Mouse (Mus musculus) heart, adult 8-10 months (tissue): ENCODE measurements around the gene Otulin. TPM values are rescaled to one million over a fixed set of nuclear protein-coding genes. Genes with fewer than 3 reads are reported as not detected.

Experiments
- DNase-seq: peaks from one replicate; pipeline ENCODE4 v3.0.0; 2022; ENCODE audit warnings: low spot score
- total RNA-seq, 4 experiments: library from RNA; stranded (reverse); gene quantifications; 2 replicates each; pipeline ENCODE4 v1.2.4; 2022

Otulin gene
- total RNA-seq, 4 experiments from 2014 or later = 25.7 to 29.2 (median 27.6) TPM

- DNase-seq = no peak
Measured at GRCm38 (mm10) chr15:27550358-27550992, 80.0 kb downstream of the Otulin start.

DNA sequence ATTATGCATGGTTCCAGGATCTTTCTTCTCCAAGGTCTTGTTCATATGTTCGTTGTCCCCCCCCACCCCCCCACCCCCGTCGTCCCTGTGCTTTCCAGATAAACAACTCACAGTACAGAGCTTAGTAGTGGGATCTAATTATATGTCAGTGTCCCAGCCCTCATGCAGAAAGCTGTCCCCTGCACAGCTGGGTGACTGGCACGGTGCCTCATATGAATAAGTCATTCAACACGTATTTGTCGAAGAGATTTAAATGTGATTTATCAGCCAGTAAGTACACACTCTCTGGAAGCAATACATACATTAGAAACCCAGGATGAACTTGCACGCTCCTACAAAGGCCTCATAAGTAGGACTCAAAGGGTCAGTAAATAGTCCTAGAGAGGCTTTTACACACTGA, 80.6 kb downstream of the Otulin start:
- no peak for DNase-seq

GRCm38 (mm10) chr15:27549071-27549470, 81.4 kb downstream of the Otulin start:
- DNase-seq = no peak

DNA sequence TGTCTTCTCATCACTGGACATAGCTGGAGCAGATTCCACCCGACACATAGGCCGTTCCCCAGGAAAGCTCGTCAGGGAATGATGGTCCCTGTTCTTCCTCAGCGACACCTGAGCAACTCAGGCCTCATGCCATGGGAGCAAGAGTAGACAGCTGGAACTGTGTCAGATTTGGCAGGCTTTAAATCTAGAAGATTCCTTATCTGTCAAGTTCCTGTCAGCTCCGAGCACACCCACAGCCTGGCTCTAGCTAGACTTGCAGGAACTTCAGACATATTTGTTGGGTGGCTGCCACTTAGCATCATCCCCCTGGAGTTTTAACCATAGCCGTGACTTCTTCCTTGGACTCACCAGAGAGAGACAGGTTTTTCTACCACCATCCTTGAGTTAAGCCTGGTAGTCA, 82.4 kb downstream of the Otulin start:
- DNase-seq = no peak

- DNase-seq = no peak
Measured at GRCm38 (mm10) chr15:27545203-27545602, 85.3 kb downstream of the Otulin start.

- peak; percentile 72 for DNase-seq
Measured at GRCm38 (mm10) chr15:27539745-27540144, 90.7 kb downstream of the Otulin start.

DNA sequence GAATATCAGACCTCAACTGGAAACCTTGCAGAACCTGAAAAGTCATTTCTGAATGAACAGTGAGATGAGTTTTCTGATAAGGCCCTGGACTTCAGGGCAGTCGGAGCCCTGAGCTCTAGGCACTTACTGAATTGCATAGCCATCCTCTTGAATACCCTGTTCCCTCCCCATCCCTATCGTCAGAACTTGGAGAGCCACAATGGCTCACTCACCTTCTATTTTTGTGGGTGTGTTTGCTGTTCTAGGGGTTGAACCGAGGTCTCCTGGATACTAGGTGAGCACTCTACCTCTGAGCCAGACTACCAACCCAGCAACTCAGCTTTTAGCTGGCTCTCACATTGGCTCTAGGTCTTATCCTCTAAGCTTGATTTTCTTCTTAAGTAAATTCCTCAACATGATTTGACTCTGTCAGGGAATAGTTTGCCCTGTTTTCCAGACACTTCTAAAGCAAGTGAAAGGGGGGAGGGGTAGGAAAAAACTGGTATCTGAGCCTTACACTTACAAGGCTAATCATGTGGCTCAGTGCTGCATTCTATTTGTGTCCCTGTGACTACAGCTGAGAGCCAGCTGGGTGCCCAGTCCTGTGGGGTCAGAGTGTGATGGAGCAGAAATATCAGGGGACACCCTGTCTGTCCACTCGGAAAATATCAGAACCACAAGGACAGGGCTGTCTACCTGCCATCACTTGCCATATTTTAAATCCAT, 92.8 kb downstream of the Otulin start:
- peak; percentile 63 for DNase-seq

DNA sequence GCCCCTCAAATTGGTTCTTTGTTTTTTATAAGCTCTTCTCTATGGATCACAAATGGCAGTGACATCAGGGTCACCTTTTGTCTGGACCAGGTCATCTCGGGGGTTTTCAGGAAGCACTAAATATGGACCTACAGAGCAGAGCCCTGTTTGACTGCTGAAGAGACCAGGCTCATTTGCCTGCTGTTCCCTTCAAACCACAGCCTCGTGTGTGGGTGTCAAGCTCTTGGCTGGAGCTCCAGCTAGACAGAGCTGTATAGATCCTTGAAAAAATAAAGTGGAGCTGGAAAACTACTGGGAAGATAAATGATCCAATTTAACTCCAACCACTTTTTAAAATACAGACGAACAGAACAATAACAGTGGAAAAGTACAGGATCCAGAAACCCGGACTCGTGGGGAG, 93.7 kb downstream of the Otulin start:
- no peak for DNase-seq

DNA sequence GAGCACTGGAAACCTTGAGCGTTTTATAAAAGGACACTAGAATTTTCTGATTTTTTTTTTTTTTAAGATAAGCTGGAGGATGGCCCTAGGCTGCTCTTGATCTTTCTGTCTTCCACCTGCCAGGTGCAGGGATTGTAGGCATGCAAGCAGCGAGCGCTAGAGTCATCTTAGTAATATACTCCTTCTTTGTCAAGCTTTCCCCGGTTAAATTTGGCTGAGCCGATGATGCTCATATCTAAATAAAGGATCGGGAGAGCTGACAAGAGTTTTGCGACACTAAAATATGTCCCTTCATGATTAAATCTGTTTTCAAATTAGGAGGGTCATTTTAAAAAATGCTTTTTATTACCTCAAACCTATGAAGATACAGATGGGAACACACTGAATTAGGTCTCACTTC, 94.3 kb downstream of the Otulin start:
- DNase-seq = no peak

GRCm38 (mm10) chr15:27535681-27536080, 94.8 kb downstream of the Otulin start:
- DNase-seq = no peak

DNA sequence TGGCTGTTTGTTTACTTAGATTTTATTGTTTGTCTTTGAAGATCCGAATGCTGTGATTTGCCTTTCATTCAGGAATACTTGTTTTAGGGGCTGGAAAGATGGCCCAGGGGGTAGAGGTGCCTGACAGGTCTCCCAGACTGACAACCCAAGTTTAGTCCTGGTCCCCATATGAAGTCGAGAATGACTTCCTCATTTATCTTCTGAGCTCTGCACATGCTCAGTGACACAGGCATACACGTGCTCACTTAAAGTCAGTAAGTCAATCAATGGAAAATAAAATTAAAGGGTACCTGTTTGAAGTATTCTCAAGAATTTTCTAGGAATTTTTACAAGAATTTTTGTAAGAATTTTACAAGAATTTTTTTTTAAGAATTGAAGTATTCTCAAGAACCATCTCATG, 97.5 kb downstream of the Otulin start:
- no peak for DNase-seq

DNA sequence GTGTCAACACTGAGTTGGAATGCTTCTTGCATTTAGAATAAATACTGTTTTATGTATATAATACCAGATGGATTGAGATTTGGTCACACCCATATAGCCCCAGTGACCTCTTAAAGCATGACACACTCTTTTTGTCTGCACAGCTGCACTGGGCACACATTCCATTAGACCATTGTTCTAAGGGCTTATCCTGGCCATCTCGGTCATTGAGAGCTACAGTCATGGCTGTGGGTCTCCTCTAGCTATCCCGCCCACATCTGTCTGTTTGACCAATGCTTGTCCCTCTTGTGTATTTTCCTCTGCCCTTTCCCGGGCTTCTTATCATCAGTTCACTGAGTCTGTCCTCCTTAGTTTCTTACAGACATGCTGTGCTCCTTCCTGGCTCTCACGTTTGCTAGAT, 100.5 kb downstream of the Otulin start:
- no peak for DNase-seq

- no peak for DNase-seq
Measured at GRCm38 (mm10) chr15:27528896-27529295, 101.6 kb downstream of the Otulin start.

- DNase-seq = no peak
Measured at GRCm38 (mm10) chr15:27525233-27526005, 105.1 kb downstream of the Otulin start.

- no peak for DNase-seq
Measured at GRCm38 (mm10) chr15:27519857-27520256, 110.6 kb downstream of the Otulin start.

DNA sequence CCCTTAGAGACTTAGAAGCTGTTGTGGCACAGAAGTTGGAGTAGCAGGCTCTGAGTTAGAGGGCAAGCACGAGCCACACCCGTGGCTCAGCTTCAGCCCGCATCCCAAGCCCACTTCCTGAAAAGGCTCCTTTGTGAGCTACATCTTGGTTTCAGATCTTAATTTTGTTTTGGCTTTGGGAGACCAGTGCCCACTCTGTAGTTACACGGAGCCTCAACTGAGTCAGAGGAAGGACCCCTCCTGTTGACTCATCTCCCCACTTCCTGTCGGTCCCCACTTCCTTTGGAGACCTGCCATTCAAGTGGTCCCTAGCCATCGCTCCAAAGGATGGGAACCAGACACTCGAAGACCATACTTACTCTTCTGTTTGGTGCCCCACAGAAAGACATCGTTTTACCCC, 112.5 kb downstream of the Otulin start:
- no peak for DNase-seq

GRCm38 (mm10) chr15:27516927-27517326, 113.6 kb downstream of the Otulin start:
- no peak for DNase-seq

DNA sequence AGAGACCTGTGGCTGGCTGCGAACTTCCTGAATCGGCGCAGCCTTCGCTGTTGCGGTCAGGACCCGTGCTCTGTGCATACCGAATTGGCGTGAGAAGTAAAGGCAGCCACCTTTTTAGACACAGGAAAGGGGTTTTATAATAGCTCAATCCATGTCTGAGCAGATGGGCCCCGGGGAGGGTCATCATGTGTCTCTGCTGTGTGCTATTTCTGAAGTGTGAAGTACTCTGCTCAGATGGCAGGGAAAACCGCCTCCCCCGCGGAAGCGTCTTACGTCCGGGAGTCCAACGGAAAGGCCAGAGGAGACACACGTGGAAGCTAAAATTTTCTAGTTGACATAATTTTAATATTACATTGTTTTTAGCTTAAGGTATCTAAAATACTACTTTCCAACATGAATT, 121.5 kb downstream of the Otulin start:
- DNase-seq = no peak

DNA sequence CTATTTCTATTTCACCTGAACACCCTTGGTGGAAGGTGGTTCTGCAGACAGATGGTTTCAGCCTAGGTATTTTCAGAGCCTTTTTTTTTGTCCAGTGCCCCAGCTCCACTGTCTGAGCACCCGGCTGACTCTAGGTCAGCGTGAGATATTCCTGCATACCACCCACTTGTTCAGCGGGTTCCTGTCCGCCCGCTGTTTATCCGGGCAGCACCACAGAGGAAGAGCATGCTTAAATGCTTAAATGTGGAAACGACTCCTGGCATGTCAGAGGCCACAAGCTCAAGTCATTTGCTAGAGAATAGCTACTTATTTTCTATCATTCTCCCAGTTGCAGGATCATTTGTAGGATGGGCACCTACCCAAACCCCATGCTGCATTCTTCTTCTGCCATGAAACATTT, 122.3 kb downstream of the Otulin start:
- DNase-seq = no peak

DNA sequence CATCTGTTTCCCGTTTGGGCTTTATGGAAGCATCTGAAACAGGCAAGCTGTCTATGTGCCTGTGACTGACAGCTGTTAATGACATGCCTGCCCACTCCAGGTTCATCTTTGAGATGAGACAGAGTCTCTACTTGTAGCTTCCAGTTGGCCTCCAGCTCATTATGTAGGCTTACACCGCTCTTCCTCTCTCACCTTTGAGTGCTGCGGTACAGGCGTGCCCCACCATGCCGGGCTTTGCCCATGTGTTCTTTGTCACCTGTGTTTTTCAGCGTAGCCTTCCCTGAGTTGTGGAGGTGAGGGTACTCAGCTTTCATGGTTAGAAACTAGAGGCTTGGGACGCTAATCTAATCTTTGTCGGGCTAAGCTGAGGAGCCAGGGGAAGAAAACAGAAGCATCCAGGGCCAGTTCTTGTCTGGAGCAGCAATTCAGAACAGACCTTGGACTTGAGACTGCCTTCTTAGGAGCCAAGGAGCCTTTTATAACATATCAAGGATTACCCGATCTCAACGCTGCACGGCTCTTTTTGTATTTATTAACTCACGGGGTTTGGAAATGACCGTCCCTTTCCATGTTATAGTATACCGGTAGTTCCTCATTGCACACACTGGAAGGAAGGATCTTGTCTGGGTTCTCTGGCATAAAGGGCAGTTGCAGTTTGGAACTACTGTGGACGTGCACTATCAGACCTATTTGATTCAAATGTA, 123.4 kb downstream of the Otulin start:
- no peak for DNase-seq

DNA sequence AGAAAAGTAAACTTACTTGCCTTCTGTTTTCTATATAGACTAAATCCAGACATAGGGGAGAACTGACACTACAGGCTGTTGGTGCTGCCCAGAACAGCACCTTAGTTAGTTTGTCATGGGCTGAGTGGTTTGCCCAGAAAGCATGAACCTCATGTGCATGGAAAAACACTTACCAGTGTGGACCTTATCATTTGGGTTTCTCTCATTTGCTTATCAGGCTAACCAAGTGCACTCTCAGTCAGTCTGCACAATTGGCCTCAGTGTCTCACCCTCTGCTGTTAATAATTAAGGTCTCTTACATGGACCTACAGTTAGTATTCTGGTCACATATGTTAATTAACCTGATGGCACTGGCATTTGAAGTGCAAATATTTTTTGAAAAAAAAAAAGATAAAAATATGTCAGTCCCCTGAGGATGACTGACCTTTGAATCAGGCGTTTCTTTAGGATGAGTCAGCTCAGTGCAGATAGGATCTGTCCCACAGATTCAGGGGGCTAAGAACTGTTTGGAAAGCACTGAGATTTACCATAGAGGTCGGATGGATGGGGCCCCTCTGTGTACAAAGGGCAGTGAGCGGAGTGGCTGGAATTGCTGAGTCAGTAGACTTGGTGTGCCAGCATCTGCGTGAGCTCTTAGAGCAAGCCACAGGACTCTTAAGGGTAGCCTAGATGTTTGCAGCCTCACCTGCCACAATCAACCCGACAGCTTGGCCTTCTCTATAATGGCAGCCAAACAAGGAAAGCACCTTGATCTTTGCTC, 124.2 kb downstream of the Otulin start:
- no peak for DNase-seq
